Mouse (Mus musculus) left cerebral cortex, postnatal 25 days (tissue): ENCODE measurements around the gene Ldb2. TPM values are rescaled to one million over a fixed set of nuclear protein-coding genes. Genes with fewer than 3 reads are reported as not detected.
A peak's percentile ranks its signal among the peaks of the same experiment; 100 is the strongest.

Experiments
- DNase-seq, 2 experiments: peaks; one replicate each; pipeline ENCODE4 v3.0.0; 2022; ENCODE audit warnings: low spot score in 2 of 2, mixed read lengths in 1 of 2
- intact Hi-C: fragments of 180-260 bp; cut with DNase I; formaldehyde crosslinking; loops from one replicate; pipeline ENCODE4 v1.15.1; 2025
- total RNA-seq, 2 experiments: library from RNA; stranded (reverse); gene quantifications; 2 replicates each; pipeline ENCODE4 v1.2.3; 2021

Gene Ldb2
- total RNA-seq, 2 experiments from 2014 or later = 40.3 to 59.7 TPM

- intact Hi-C loops = no loop called here
- no peak for DNase-seq
These were observed 132.1 kb downstream of the Ldb2 start for GRCm38 (mm10) chr5:44667383-44667782.

- peak; percentile 24 to 69 for DNase-seq
- intact Hi-C loops = loop anchor here (10.0 kb wide), 1 partner anchor 355 kb away; no protein-coding TSS in a partner anchor
These were observed 139.8 kb downstream of the Ldb2 start for GRCm38 (mm10) chr5:44659651-44660050.

- intact Hi-C loops = loop anchor here (10.0 kb wide), 1 partner anchor 352 kb away; no protein-coding TSS in a partner anchor
- no peak for DNase-seq
These were observed 142.8 kb downstream of the Ldb2 start for GRCm38 (mm10) chr5:44656707-44657106.

- intact Hi-C loops = loop anchor here (10.0 kb wide), 1 partner anchor 350 kb away; no protein-coding TSS in a partner anchor
These were observed 145.1 kb downstream of the Ldb2 start for GRCm38 (mm10) chr5:44654403-44654802.

GRCm38 (mm10) chr5:44646842-44647190 is 152.7 kb downstream of the Ldb2 start:
- intact Hi-C loops = no loop called here
- DNase-seq = no peak

More at GRCm38 (mm10) chr5:44654403-44654802, 145.1 kb downstream of the Ldb2 start:
- DNase-seq = no peak

- DNase-seq = no peak
- intact Hi-C loops = no loop called here
These were observed 153.3 kb downstream of the Ldb2 start for GRCm38 (mm10) chr5:44645952-44646841.

GRCm38 (mm10) chr5:44643079-44643478 is 156.4 kb downstream of the Ldb2 start:
- intact Hi-C loops = no loop called here
- no peak for DNase-seq

GRCm38 (mm10) chr5:44641060-44641459 is 158.4 kb downstream of the Ldb2 start:
- intact Hi-C loops = no loop called here
- DNase-seq = no peak

GRCm38 (mm10) chr5:44635546-44635945 is 163.9 kb downstream of the Ldb2 start:
- intact Hi-C loops = no loop called here
- no peak for DNase-seq

- intact Hi-C loops = no loop called here
- no peak for DNase-seq
These were observed 170.3 kb downstream of the Ldb2 start for GRCm38 (mm10) chr5:44629034-44629625.

GRCm38 (mm10) chr5:44627487-44627886 is 172.0 kb downstream of the Ldb2 start:
- intact Hi-C loops = no loop called here
- DNase-seq = no peak

- no peak for DNase-seq
- intact Hi-C loops = no loop called here
These were observed 172.6 kb downstream of the Ldb2 start for GRCm38 (mm10) chr5:44626885-44627284.

GRCm38 (mm10) chr5:44626114-44626513 is 173.4 kb downstream of the Ldb2 start:
- intact Hi-C loops = no loop called here
- DNase-seq = no peak

- intact Hi-C loops = no loop called here
- no peak for DNase-seq
These were observed 183.8 kb downstream of the Ldb2 start for GRCm38 (mm10) chr5:44615677-44616076.

- DNase-seq = no peak
- intact Hi-C loops = no loop called here
These were observed 190.6 kb downstream of the Ldb2 start for GRCm38 (mm10) chr5:44608901-44609300.

GRCm38 (mm10) chr5:44601340-44601739 is 198.1 kb downstream of the Ldb2 start:
- no peak for DNase-seq
- intact Hi-C loops = no loop called here

- peak; percentile 28 to 49 for DNase-seq
- intact Hi-C loops = no loop called here
These were observed 205.8 kb downstream of the Ldb2 start for GRCm38 (mm10) chr5:44593522-44594218.

GRCm38 (mm10) chr5:44590750-44591149 is 208.7 kb downstream of the Ldb2 start:
- no peak for DNase-seq
- intact Hi-C loops = no loop called here

GRCm38 (mm10) chr5:44589318-44589717 is 210.2 kb downstream of the Ldb2 start:
- DNase-seq = no peak
- intact Hi-C loops = no loop called here

- intact Hi-C loops = no loop called here
- DNase-seq = no peak
These were observed 212.9 kb downstream of the Ldb2 start for GRCm38 (mm10) chr5:44586571-44586970.
